Mouse (Mus musculus): ENCODE measurements around the gene Hist2h2ab. TPM values are rescaled to one million over a fixed set of nuclear protein-coding genes. Genes with fewer than 3 reads are reported as not detected.
"Not testable (repeated sequence)": the region's sequence is repeated elsewhere in the genome, so short reads cannot be mapped to it uniquely, and the experiment has no call there.

Gene Hist2h2ab
- total RNA-seq, 1 experiment from 2014 or later, result 10.9 TPM

- DNase-seq, result no peak
These were observed 21.5 kb upstream of the Hist2h2ab start for GRCm38 (mm10) chr3:96198181-96198580.

- DNase-seq, result not testable (repeated sequence)
These were observed 20.9 kb upstream of the Hist2h2ab start for GRCm38 (mm10) chr3:96198601-96199251.

GRCm38 (mm10) chr3:96199731-96200130 lies 19.9 kb upstream of the Hist2h2ab start:
- no peak for DNase-seq

- no peak for DNase-seq
These were observed 11.8 kb upstream of the Hist2h2ab start for GRCm38 (mm10) chr3:96207819-96208218.

- peak; percentile 23 for DNase-seq
These were observed 10.4 kb upstream of the Hist2h2ab start for GRCm38 (mm10) chr3:96209242-96209641.

- DNase-seq, result no peak
These were observed 449 bp upstream of the Hist2h2ab start for GRCm38 (mm10) chr3:96219191-96219641.

- not testable (repeated sequence) for DNase-seq
These were observed 583 bp downstream of the Hist2h2ab start for GRCm38 (mm10) chr3:96220131-96220764.

- DNase-seq, result peak; percentile 80
These were observed 1.3 kb downstream of the Hist2h2ab start, which contains the start of the genes Hist2h2ac and Hist2h2be for GRCm38 (mm10) chr3:96220765-96221639. Gene Hist2h2ac, minus strand, starts transcription at chr3:96220880. Gene Hist2h2be, plus strand, starts transcription at chr3:96221119.

- DNase-seq, result no peak
These were observed 2.0 kb downstream of the Hist2h2ab start for GRCm38 (mm10) chr3:96221640-96222038.

- DNase-seq, result no peak
These were observed 3.1 kb downstream of the Hist2h2ab start for GRCm38 (mm10) chr3:96222774-96223173.

- no peak for DNase-seq
These were observed 5.8 kb downstream of the Hist2h2ab start for GRCm38 (mm10) chr3:96225421-96225820.

- no peak for DNase-seq
These were observed 7.3 kb downstream of the Hist2h2ab start for GRCm38 (mm10) chr3:96226695-96227648.

- DNase-seq, result no peak
These were observed 9.2 kb downstream of the Hist2h2ab start for GRCm38 (mm10) chr3:96228828-96229227.

- DNase-seq, result no peak
These were observed 10.7 kb downstream of the Hist2h2ab start for GRCm38 (mm10) chr3:96230404-96230803.

GRCm38 (mm10) chr3:96230910-96231757 lies 11.5 kb downstream of the Hist2h2ab start:
- no peak for DNase-seq

GRCm38 (mm10) chr3:96231758-96232120 lies 12.1 kb downstream of the Hist2h2ab start:
- no peak for DNase-seq

GRCm38 (mm10) chr3:96234914-96235313 lies 15.2 kb downstream of the Hist2h2ab start:
- no peak for DNase-seq

GRCm38 (mm10) chr3:96235836-96236235 lies 16.2 kb downstream of the Hist2h2ab start:
- DNase-seq, result no peak

GRCm38 (mm10) chr3:96236834-96237334 lies 17.2 kb downstream of the Hist2h2ab start:
- DNase-seq, result no peak

GRCm38 (mm10) chr3:96237335-96237903 lies 17.8 kb downstream of the Hist2h2ab start:
- no peak for DNase-seq

All from adrenal gland, postnatal 25 days (tissue).